Mouse (Mus musculus) embryonic facial prominence, embryonic 14.5 days (tissue): ENCODE measurements around the gene Tmprss11c. TPM values are rescaled to one million over a fixed set of nuclear protein-coding genes. Genes with fewer than 3 reads are reported as not detected.
A peak's percentile ranks its signal among the peaks of the same experiment; 100 is the strongest.

ENCODE experiments used
- ATAC-seq: fragments of 200-750 bp; cut with Nextera tagmentation; 2 replicates; pipeline ENCODE4 v1.8.0; 2017; ENCODE audit warnings: low read depth, moderate number of reproducible peaks, moderate TSS enrichment
- DNase-seq: peaks from one replicate; pipeline ENCODE4 v3.0.0-alpha.2; 2015; ENCODE audit warnings: low spot score
- H3K27ac ChIP-seq: fragments of 300-500 bp; sonication (generic); replicated peaks from 2 replicates; pipeline ENCODE4 v1.5.1; 2014; ENCODE audit warnings: low read depth, mild to moderate bottlenecking, low read length, moderate library complexity
- H3K27me3 ChIP-seq: fragments of 300-500 bp; sonication (generic); replicated peaks from 2 replicates; pipeline ENCODE4 v1.6.1; 2014; ENCODE audit warnings: low read length; ENCODE audit not compliant: control insufficient read depth, insufficient read depth
- H3K36me3 ChIP-seq: fragments of 300-500 bp; sonication (generic); 2 replicates; pipeline ENCODE4 v1.6.1; 2014; ENCODE audit warnings: low read length, mixed read lengths; ENCODE audit not compliant: control insufficient read depth, insufficient read depth
- H3K4me1 ChIP-seq: fragments of 300-500 bp; sonication (generic); 2 replicates; pipeline ENCODE4 v1.6.1; 2014; ENCODE audit warnings: antibody characterized with exemption, low read length; ENCODE audit not compliant: control insufficient read depth, insufficient read depth
- H3K4me2 ChIP-seq: fragments of 300-500 bp; sonication (generic); 2 replicates; pipeline ENCODE4 v1.6.1; 2014; ENCODE audit warnings: low read depth, mild to moderate bottlenecking, low read length, moderate library complexity, mixed read lengths
- H3K4me3 ChIP-seq: fragments of 300-500 bp; sonication (generic); 2 replicates; pipeline ENCODE4 v1.5.1; 2014; ENCODE audit warnings: low read depth, mild to moderate bottlenecking, low read length
- H3K9ac ChIP-seq: fragments of 300-500 bp; sonication (generic); 2 replicates; pipeline ENCODE4 v1.6.1; 2014; ENCODE audit warnings: low read depth, mild to moderate bottlenecking, low read length, moderate library complexity, mixed read lengths
- H3K9me3 ChIP-seq: fragments of 300-500 bp; sonication (generic); 2 replicates; pipeline ENCODE4 v1.6.1; 2016; ENCODE audit warnings: low read length; ENCODE audit not compliant: control insufficient read depth
- WGBS: fragments of 180-500 bp; shearing (Covaris S2); extraction: QIAGEN DNeasy Blood & Tissue Kit; methylation state at CpG from one replicate; pipeline ENCODE4 v1.1.7; 2014; 5-methylcytosine and 5-hydroxymethylcytosine counted together
- polyA plus RNA-seq: library from polyadenylated mRNA; unstranded; fragments of >200 nt; fragmentation: Nextera tagmentation; extraction: Ambion mirVana; gene quantifications from 2 replicates; pipeline ENCODE4 v1.2.1, GENCODE M21; 2014

Tmprss11c gene
- polyA plus RNA-seq, 1 experiment from 2014 or later = not detected

DNA sequence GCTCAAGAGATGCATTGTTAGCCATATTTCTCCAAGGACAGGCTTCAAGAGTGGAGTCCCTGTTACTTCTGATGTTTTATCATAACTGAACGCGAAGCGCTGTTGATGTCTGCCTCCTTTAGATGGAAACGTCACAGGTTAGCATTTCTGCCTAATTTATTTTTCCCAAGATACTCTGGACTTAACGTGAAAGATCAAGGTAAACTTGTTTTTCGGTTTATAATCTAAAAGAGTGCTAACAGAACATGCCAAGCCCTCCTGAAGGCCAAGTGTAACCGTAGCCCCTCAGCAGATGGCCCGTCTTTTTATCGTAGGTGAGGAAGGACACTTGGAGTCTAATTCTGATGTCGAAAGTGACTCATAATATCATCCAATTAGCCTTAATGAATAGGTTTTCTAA is 91.3 kb downstream of the Tmprss11c start, which contains the start of gene Gnrhr:
Gene Gnrhr (minus strand): TSS at position 101 of the 400 bp plus-strand sequence.
- H3K27ac ChIP-seq = no peak within 1 kb of the TSS
- DNase-seq (no peak), ATAC-seq (no peak)
- H3K9ac ChIP-seq = no peak within 1 kb of the TSS
- H3K27me3 ChIP-seq = no peaks in the 10 kb centered on the region
- H3K4me3 ChIP-seq = no peak within 1 kb of the TSS
- H3K9me3 ChIP-seq = no peaks in the 10 kb centered on the region
- no peaks in the 10 kb centered on the region for H3K4me1 ChIP-seq
- WGBS = 90% methylated on average over 10 of the region's 10 CpGs
- no peaks in the 10 kb centered on the region for H3K36me3 ChIP-seq
- no peak within 1 kb of the TSS for H3K4me2 ChIP-seq

DNA sequence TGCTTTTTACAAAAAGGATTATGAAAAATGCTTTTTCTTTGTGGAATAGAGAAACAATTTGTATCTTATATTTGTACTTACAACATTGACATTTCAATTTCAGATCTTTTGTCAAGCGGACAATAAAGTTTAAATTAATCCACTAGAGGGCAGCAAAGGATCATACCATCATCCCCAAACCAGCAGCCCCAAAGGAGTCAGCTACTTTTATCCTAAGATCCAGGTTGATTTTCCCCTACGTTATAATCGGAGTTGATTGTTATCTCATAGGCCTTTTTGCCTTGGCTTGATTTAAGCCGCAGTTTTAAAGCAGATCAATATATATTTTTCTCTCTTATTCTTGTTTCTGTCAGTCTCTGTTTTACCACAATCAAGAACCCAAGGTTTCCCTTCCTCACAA is 97.8 kb downstream of the Tmprss11c start:
- ATAC-seq = no peak
- no peak overlapping the region for H3K27ac ChIP-seq
- H3K4me2 ChIP-seq = no peak overlapping the region
- H3K36me3 ChIP-seq = no peaks in the 10 kb centered on the region
- H3K27me3 ChIP-seq = no peaks in the 10 kb centered on the region
- H3K4me1 ChIP-seq = no peaks in the 10 kb centered on the region
- DNase-seq = peak; percentile 67
- WGBS = 15% methylated on average over 4 of the region's 4 CpGs
- no peak overlapping the region for H3K9ac ChIP-seq
- H3K4me3 ChIP-seq = no peak overlapping the region
- H3K9me3 ChIP-seq = no peaks in the 10 kb centered on the region

DNA sequence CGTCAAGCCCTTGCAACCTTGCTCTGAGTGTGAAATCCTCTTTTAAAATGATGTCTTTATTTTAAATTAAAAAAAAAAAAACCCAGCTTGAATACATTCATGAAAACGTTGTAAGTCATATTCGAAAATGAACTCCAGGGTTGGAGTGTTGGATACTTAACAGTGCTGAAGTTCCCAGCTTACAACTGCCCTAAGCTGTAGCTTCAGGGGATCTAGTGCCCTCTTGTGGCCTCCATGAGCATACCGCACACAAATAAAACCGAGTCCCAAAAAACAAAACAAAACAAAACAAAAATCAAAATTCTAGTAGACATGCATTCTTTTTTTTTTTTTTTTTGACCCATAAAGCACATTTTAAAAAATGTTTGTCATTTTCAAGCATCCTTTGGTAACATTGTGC is 98.3 kb downstream of the Tmprss11c start:
- ATAC-seq (no peak), DNase-seq (peak; percentile 54)
- H3K4me2 ChIP-seq = no peak overlapping the region
- H3K9ac ChIP-seq = no peak overlapping the region
- H3K27ac ChIP-seq = no peak overlapping the region
- H3K4me1 ChIP-seq = no peaks in the 10 kb centered on the region
- no peaks in the 10 kb centered on the region for H3K36me3 ChIP-seq
- WGBS = 23% methylated on average over 5 of the region's 5 CpGs
- H3K9me3 ChIP-seq = no peaks in the 10 kb centered on the region
- H3K4me3 ChIP-seq = no peak overlapping the region
- no peaks in the 10 kb centered on the region for H3K27me3 ChIP-seq

DNA sequence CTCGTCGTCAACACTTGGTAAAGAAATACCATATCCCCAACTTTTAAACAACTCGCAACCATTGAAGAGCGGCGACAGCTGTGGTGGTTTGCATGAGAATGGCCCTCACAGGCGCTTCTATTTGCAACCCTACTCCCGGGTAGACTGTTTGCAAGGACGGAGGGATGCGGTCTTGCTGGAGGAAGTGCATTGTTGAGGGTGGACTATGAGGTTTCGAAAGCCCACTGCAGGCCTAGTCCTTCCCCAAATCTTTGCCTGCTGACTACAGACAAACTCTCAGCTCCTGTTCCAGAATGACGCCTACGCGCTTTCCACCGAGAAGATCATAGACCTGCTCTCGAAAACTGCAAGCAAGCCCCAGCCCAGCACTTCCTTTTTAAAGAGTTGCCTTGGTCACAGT is 98.8 kb downstream of the Tmprss11c start:
- no peak overlapping the region for H3K27ac ChIP-seq
- no peak overlapping the region for H3K9ac ChIP-seq
- no peaks in the 10 kb centered on the region for H3K27me3 ChIP-seq
- no peaks in the 10 kb centered on the region for H3K4me1 ChIP-seq
- no peaks in the 10 kb centered on the region for H3K36me3 ChIP-seq
- H3K9me3 ChIP-seq = no peaks in the 10 kb centered on the region
- H3K4me3 ChIP-seq = no peak overlapping the region
- H3K4me2 ChIP-seq = no peak overlapping the region
- DNase-seq = no peak
- WGBS = 49% methylated on average over 15 of the region's 15 CpGs
- ATAC-seq = no peak

DNA sequence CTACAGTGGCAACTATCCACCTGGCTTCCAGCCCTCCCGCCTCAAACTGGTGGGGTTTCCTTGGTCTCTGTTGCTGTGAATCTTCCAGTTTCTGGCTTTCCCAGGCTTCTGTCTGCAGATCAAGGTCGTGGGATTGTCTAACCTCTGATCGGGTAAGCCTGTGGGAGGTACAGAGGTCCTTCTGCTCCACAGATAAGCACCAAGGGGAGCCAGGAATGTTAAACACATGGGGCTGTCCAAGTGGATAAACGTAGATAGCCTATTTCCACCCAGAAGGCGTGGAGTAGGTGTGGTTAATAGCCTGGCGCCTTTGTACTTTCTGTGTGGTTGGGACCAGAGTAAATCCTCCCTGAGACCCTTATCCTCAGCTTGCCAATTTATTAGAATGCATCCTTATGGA is 101.7 kb downstream of the Tmprss11c start:
- Histone ChIP-seq H3K4me2 (no peak overlapping the region), H3K4me3 (no peak overlapping the region), H3K27me3 (no peaks in the 10 kb centered on the region), H3K9me3 (no peaks in the 10 kb centered on the region), H3K9ac (no peak overlapping the region), H3K27ac (no peak overlapping the region), H3K36me3 (no peaks in the 10 kb centered on the region), H3K4me1 (no peaks in the 10 kb centered on the region)
- WGBS = 74% methylated on average over 6 of the region's 6 CpGs
- no peak for DNase-seq
- ATAC-seq = no peak

Other genes starting within 250 kb of the Tmprss11c start
- 25.1 and 27.8 TPM in 2 replicates for gene Cenpc1, start 223.7 kb downstream of the Tmprss11c start, polyA plus RNA-seq
- 0.81 and 1.2 TPM in 2 replicates for gene Stap1, start 217.6 kb downstream of the Tmprss11c start, polyA plus RNA-seq
- gene Uba6, start 116.5 kb downstream of the Tmprss11c start, polyA plus RNA-seq = 18.7 and 19.5 TPM in 2 replicates
- not detected in 2 replicates for gene Gnrhr, start 91.4 kb downstream of the Tmprss11c start, polyA plus RNA-seq
- 0.87 and 1.5 TPM in 2 replicates for gene Tmprss11d, start 84.1 kb upstream of the Tmprss11c start, polyA plus RNA-seq
- gene Tmprss11a, start 179.7 kb upstream of the Tmprss11c start, polyA plus RNA-seq = 1.0 and 2.2 TPM in 2 replicates
- gene Tmprss11g, start 229.3 kb upstream of the Tmprss11c start, polyA plus RNA-seq = 0.57 TPM in 1 of 2 replicates, not detected in the other